Mouse (Mus musculus): ENCODE data around the gene Tectb. TPM values are rescaled to one million over a fixed set of nuclear protein-coding genes. Genes with fewer than 3 reads are reported as not detected.

Gene Tectb
- not detected in 2 replicates for polyA plus RNA-seq (2015; fragmentation: Nextera tagmentation; extraction: Ambion mirVana)

- H3K4me2 ChIP-seq (ENCODE audit: low read depth, low read length) = no peak within 1 kb of the TSS
- WGBS = 76% methylated on average over 5 of the region's 5 CpGs
- ATAC-seq (replicated peaks; ENCODE audit: extremely low read depth, insufficient read depth, low FRiP score) = no peak
- no peaks in the 10 kb centered on the region for H3K4me1 ChIP-seq (ENCODE audit: control insufficient read depth, insufficient read depth, low read length)
- H3K9me3 ChIP-seq (replicated peaks; ENCODE audit: control insufficient read depth, low read length) = no peaks in the 10 kb centered on the region
- no peak within 1 kb of the TSS for H3K27ac ChIP-seq (ENCODE audit: low read length)
- no peak within 1 kb of the TSS for H3K4me3 ChIP-seq (ENCODE audit: low read length)
- H3K36me3 ChIP-seq (ENCODE audit: control insufficient read depth, insufficient read depth) = no peaks in the 10 kb centered on the region
- H3K9ac ChIP-seq (ENCODE audit: low read length) = no peak within 1 kb of the TSS
- no peaks in the 10 kb centered on the region for H3K27me3 ChIP-seq (ENCODE audit: control insufficient read depth, insufficient read depth, low read length)
Measured at GRCm38 (mm10) chr19:55180433-55180832, at the start of gene Tectb. Gene Tectb, plus strand, starts transcription at chr19:55180733.

DNA sequence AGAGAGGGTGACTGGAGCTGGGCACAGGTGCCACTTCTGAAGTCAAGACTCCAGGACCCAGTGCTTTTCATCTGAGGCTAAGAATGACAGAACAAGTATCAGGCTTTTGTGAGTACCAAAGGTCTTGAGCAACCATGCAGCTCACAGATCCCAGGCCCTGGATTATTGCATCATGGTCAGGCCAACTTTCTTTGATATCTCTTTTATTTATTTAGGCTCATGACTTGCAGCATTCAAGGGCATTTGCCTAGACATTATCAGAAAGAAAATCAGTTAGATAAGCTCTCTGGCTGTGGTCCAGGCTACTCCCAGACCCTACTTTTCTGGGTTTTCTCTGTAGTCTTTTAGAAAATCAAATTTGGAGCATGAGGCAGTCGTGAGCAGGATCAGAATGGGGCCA is 48.8 kb upstream of the Tectb start:
- no peak for ATAC-seq (replicated peaks; ENCODE audit: extremely low read depth, insufficient read depth, low FRiP score)
- no peak overlapping the region for H3K9ac ChIP-seq (ENCODE audit: low read length)
- H3K27ac ChIP-seq (ENCODE audit: low read length) = no peak overlapping the region
- no peak overlapping the region for H3K4me2 ChIP-seq (ENCODE audit: low read depth, low read length)
- H3K36me3 ChIP-seq (ENCODE audit: control insufficient read depth, insufficient read depth) = no peaks in the 10 kb centered on the region
- H3K27me3 ChIP-seq (ENCODE audit: control insufficient read depth, insufficient read depth, low read length) = no peaks in the 10 kb centered on the region
- 0 out of 2 replicates have a peak, but pooled peaks cover 2% of the 10 kb centered on the region for H3K9me3 ChIP-seq (replicated peaks; ENCODE audit: control insufficient read depth, low read length)
- H3K4me3 ChIP-seq (ENCODE audit: low read length) = no peak overlapping the region
- WGBS = 59% methylated on average over 1 of the region's 1 CpGs
- H3K4me1 ChIP-seq (ENCODE audit: control insufficient read depth, insufficient read depth, low read length) = peaks cover 3% of the 10 kb centered on the region

- no peaks in the 10 kb centered on the region for H3K27me3 ChIP-seq (ENCODE audit: control insufficient read depth, insufficient read depth, low read length)
- H3K4me3 ChIP-seq (ENCODE audit: low read length) = no peak overlapping the region
- no peak overlapping the region for H3K9ac ChIP-seq (ENCODE audit: low read length)
- no peak overlapping the region for H3K4me2 ChIP-seq (ENCODE audit: low read depth, low read length)
- H3K4me1 ChIP-seq (ENCODE audit: control insufficient read depth, insufficient read depth, low read length) = peaks cover 8% of the 10 kb centered on the region
- ATAC-seq (replicated peaks; ENCODE audit: extremely low read depth, insufficient read depth, low FRiP score) = no peak
- no peak overlapping the region for H3K27ac ChIP-seq (ENCODE audit: low read length)
- H3K9me3 ChIP-seq (replicated peaks; ENCODE audit: control insufficient read depth, low read length) = 0 out of 2 replicates have a peak, but pooled peaks cover 2% of the 10 kb centered on the region
- H3K36me3 ChIP-seq (ENCODE audit: control insufficient read depth, insufficient read depth) = no peaks in the 10 kb centered on the region
- 70% methylated on average over 3 of the region's 3 CpGs for WGBS
Measured at GRCm38 (mm10) chr19:55132476-55132875, 48.1 kb upstream of the Tectb start.

DNA sequence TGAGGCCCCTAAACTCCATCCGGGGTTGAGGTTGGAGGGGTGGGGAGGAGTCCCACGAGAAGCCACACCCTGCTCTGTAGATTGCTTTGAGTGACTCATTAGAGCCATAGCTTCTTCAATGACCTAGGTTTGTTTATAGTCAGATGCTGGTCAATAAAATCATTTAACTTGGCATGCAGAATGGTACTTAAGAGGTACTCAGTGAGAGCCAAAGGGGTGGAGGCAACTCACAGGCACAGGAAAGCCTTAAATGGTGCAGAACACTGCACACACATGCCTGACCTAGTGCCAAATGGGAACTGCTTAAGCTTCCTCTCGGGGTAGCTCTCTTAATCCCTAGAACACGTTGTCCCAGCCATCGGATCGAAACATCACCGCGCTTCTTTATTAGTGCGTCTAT is 46.0 kb upstream of the Tectb start:
- 0 out of 2 replicates have a peak, but pooled peaks have one; percentile 38 for ATAC-seq (replicated peaks; ENCODE audit: extremely low read depth, insufficient read depth, low FRiP score)

GRCm38 (mm10) chr19:55135918-55136317 is 44.6 kb upstream of the Tectb start:
- H3K27ac ChIP-seq (ENCODE audit: low read length) = no peak overlapping the region
- H3K4me2 ChIP-seq (ENCODE audit: low read depth, low read length) = no peak overlapping the region
- H3K4me1 ChIP-seq (ENCODE audit: control insufficient read depth, insufficient read depth, low read length) = peaks cover 13% of the 10 kb centered on the region
- H3K9me3 ChIP-seq (replicated peaks; ENCODE audit: control insufficient read depth, low read length) = 0 out of 2 replicates have a peak, but pooled peaks cover 2% of the 10 kb centered on the region
- ATAC-seq (replicated peaks; ENCODE audit: extremely low read depth, insufficient read depth, low FRiP score) = no peak
- no peak overlapping the region for H3K4me3 ChIP-seq (ENCODE audit: low read length)
- WGBS = 82% methylated on average over 3 of the region's 3 CpGs
- no peaks in the 10 kb centered on the region for H3K27me3 ChIP-seq (ENCODE audit: control insufficient read depth, insufficient read depth, low read length)
- H3K36me3 ChIP-seq (ENCODE audit: control insufficient read depth, insufficient read depth) = no peaks in the 10 kb centered on the region
- H3K9ac ChIP-seq (ENCODE audit: low read length) = no peak overlapping the region

More for the DNA sequence above, 46.0 kb upstream of the Tectb start:
- peaks cover 13% of the 10 kb centered on the region for H3K4me1 ChIP-seq (ENCODE audit: control insufficient read depth, insufficient read depth, low read length)
- H3K4me3 ChIP-seq (ENCODE audit: low read length) = no peak overlapping the region
- no peak overlapping the region for H3K9ac ChIP-seq (ENCODE audit: low read length)
- H3K27me3 ChIP-seq (ENCODE audit: control insufficient read depth, insufficient read depth, low read length) = no peaks in the 10 kb centered on the region
- H3K36me3 ChIP-seq (ENCODE audit: control insufficient read depth, insufficient read depth) = no peaks in the 10 kb centered on the region
- WGBS = 77% methylated on average over 9 of the region's 9 CpGs
- H3K4me2 ChIP-seq (ENCODE audit: low read depth, low read length) = no peak overlapping the region
- 0 out of 2 replicates have a peak, but pooled peaks cover 2% of the 10 kb centered on the region for H3K9me3 ChIP-seq (replicated peaks; ENCODE audit: control insufficient read depth, low read length)
- no peak overlapping the region for H3K27ac ChIP-seq (ENCODE audit: low read length)

- Histone ChIP-seq H3K4me2 (ENCODE audit: low read depth, low read length) (no peak overlapping the region), H3K27me3 (ENCODE audit: control insufficient read depth, insufficient read depth, low read length) (no peaks in the 10 kb centered on the region), H3K9ac (ENCODE audit: low read length) (no peak overlapping the region), H3K36me3 (ENCODE audit: control insufficient read depth, insufficient read depth) (no peaks in the 10 kb centered on the region), H3K9me3 (replicated peaks; ENCODE audit: control insufficient read depth, low read length) (no peaks in the 10 kb centered on the region), H3K27ac (ENCODE audit: low read length) (no peak overlapping the region), H3K4me1 (ENCODE audit: control insufficient read depth, insufficient read depth, low read length) (peaks cover 13% of the 10 kb centered on the region), H3K4me3 (ENCODE audit: low read length) (no peak overlapping the region)
- ATAC-seq (replicated peaks; ENCODE audit: extremely low read depth, insufficient read depth, low FRiP score) = no peak
- WGBS = 45% methylated on average over 4 of the region's 4 CpGs
Measured at GRCm38 (mm10) chr19:55136693-55137427, 43.7 kb upstream of the Tectb start.

DNA sequence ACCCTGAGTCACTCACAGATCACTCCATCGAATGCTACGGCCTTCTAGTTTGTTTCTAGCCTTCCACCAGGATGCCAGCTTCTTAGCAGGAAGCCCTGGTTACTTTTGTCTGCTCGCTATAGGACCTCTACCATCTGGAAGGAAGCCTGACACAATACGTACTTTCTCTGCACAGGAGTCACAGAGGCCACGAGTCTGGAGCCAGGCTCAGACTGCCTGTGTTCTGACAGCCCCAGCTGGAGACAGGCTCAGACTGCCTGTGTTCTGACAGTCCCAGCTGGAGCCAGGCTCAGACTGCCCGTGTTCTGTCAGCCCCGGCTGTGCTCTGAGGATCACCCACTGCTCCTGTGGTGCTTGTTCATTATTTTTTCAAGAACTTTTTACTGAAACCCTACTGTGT is 42.6 kb upstream of the Tectb start:
- no peak overlapping the region for H3K9ac ChIP-seq (ENCODE audit: low read length)
- ATAC-seq (replicated peaks; ENCODE audit: extremely low read depth, insufficient read depth, low FRiP score) = no peak
- no peak overlapping the region for H3K4me2 ChIP-seq (ENCODE audit: low read depth, low read length)
- H3K27me3 ChIP-seq (ENCODE audit: control insufficient read depth, insufficient read depth, low read length) = no peaks in the 10 kb centered on the region
- H3K4me1 ChIP-seq (ENCODE audit: control insufficient read depth, insufficient read depth, low read length) = peaks cover 13% of the 10 kb centered on the region
- 40% methylated on average over 7 of the region's 7 CpGs for WGBS
- H3K36me3 ChIP-seq (ENCODE audit: control insufficient read depth, insufficient read depth) = no peaks in the 10 kb centered on the region
- H3K9me3 ChIP-seq (replicated peaks; ENCODE audit: control insufficient read depth, low read length) = no peaks in the 10 kb centered on the region
- H3K27ac ChIP-seq (ENCODE audit: low read length) = no peak overlapping the region
- no peak overlapping the region for H3K4me3 ChIP-seq (ENCODE audit: low read length)

- ATAC-seq (replicated peaks; ENCODE audit: extremely low read depth, insufficient read depth, low FRiP score) = no peak
- no peak overlapping the region for H3K4me2 ChIP-seq (ENCODE audit: low read depth, low read length)
- no peak overlapping the region for H3K27ac ChIP-seq (ENCODE audit: low read length)
- no peaks in the 10 kb centered on the region for H3K36me3 ChIP-seq (ENCODE audit: control insufficient read depth, insufficient read depth)
- no peak overlapping the region for H3K9ac ChIP-seq (ENCODE audit: low read length)
- H3K4me1 ChIP-seq (ENCODE audit: control insufficient read depth, insufficient read depth, low read length) = peaks cover 13% of the 10 kb centered on the region
- no peaks in the 10 kb centered on the region for H3K27me3 ChIP-seq (ENCODE audit: control insufficient read depth, insufficient read depth, low read length)
- no peaks in the 10 kb centered on the region for H3K9me3 ChIP-seq (replicated peaks; ENCODE audit: control insufficient read depth, low read length)
- no peak overlapping the region for H3K4me3 ChIP-seq (ENCODE audit: low read length)
- WGBS = 81% methylated on average over 7 of the region's 7 CpGs
Measured at GRCm38 (mm10) chr19:55138506-55138905, 42.0 kb upstream of the Tectb start.

DNA sequence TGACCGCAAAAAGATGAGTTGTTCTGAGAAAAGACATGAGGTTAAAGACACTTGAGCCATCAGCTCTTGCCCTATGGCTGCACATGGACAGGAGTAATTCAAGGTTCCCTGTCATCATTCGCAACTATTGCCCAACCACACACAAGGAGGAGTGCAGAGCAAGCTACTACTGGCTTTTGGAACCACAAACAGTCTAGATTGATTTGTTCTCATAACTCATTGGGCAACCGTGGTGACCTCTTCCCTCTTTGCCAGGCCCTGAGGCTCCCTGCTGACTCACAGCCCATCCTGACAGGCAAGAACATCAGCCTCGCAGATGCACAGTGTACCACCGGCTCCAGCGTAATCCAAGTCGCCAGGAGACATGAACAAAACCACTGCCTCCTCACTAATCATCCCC is 41.2 kb upstream of the Tectb start:
- Histone ChIP-seq H3K27me3 (ENCODE audit: control insufficient read depth, insufficient read depth, low read length) (no peaks in the 10 kb centered on the region), H3K9me3 (replicated peaks; ENCODE audit: control insufficient read depth, low read length) (no peaks in the 10 kb centered on the region), H3K4me2 (ENCODE audit: low read depth, low read length) (no peak overlapping the region), H3K9ac (ENCODE audit: low read length) (no peak overlapping the region), H3K36me3 (ENCODE audit: control insufficient read depth, insufficient read depth) (no peaks in the 10 kb centered on the region), H3K4me3 (ENCODE audit: low read length) (no peak overlapping the region), H3K27ac (ENCODE audit: low read length) (no peak overlapping the region), H3K4me1 (ENCODE audit: control insufficient read depth, insufficient read depth, low read length) (peaks cover 13% of the 10 kb centered on the region)
- no peak for ATAC-seq (replicated peaks; ENCODE audit: extremely low read depth, insufficient read depth, low FRiP score)
- 79% methylated on average over 7 of the region's 7 CpGs for WGBS
